Mouse (Mus musculus) neural tube, embryonic 14.5 days (tissue): ENCODE measurements at regions not wholly inside any gene's neighbourhood (a gene's known extent, or its start where the extent isn't known, plus 50 kb on each side); places are given as distances from the start of the nearest gene placed in this dataset.

Experiments
- ATAC-seq: fragments of 200-750 bp; cut with Nextera tagmentation; 2 replicates; pipeline ENCODE4 v1.8.0; 2017; ENCODE audit warnings: low read depth, mild to moderate bottlenecking, moderate TSS enrichment, moderate library complexity
- H3K27ac ChIP-seq: fragments of 300-500 bp; sonication (generic); 2 replicates; pipeline ENCODE4 v1.5.1; 2014; ENCODE audit warnings: low read depth, mild to moderate bottlenecking, control low read depth, low read length, moderate library complexity, mixed read lengths
- H3K27me3 ChIP-seq: fragments of 300-500 bp; sonication (generic); 2 replicates; pipeline ENCODE4 v1.6.1; 2014; ENCODE audit warnings: low read length; ENCODE audit not compliant: control insufficient read depth, insufficient read depth
- H3K36me3 ChIP-seq: fragments of 300-500 bp; sonication (generic); 2 replicates; pipeline ENCODE4 v1.6.1; 2014; ENCODE audit warnings: low read length, mixed read lengths; ENCODE audit not compliant: control insufficient read depth, insufficient read depth
- H3K4me1 ChIP-seq: fragments of 300-500 bp; sonication (generic); 2 replicates; pipeline ENCODE4 v1.6.1; 2014; ENCODE audit warnings: low read length; ENCODE audit not compliant: control insufficient read depth, insufficient read depth
- H3K4me2 ChIP-seq: fragments of 300-500 bp; sonication (generic); 2 replicates; pipeline ENCODE4 v1.6.1; 2014; ENCODE audit warnings: mild to moderate bottlenecking, low read depth, low read length, control low read depth
- H3K4me3 ChIP-seq: fragments of 300-500 bp; sonication (generic); 2 replicates; pipeline ENCODE4 v1.5.1; 2014; ENCODE audit warnings: low read depth, low read length, control low read depth, mixed read lengths
- H3K9ac ChIP-seq: fragments of 300-500 bp; sonication (generic); replicated peaks from 2 replicates; pipeline ENCODE4 v1.6.1; 2014; ENCODE audit warnings: low read depth, mild to moderate bottlenecking, control low read depth, low read length, mixed read lengths
- H3K9me3 ChIP-seq: fragments of 300-500 bp; sonication (generic); 2 replicates; pipeline ENCODE4 v1.6.1; 2016; ENCODE audit warnings: low read length; ENCODE audit not compliant: control insufficient read depth
- WGBS: fragments of 180-500 bp; shearing (Covaris S2); extraction: QIAGEN DNeasy Blood & Tissue Kit; methylation state at CpG from one replicate; pipeline ENCODE4 v1.1.7; 2014; 5-methylcytosine and 5-hydroxymethylcytosine counted together

GRCm38 (mm10) chr15:56139451-56139850 lies 1338.0 kb downstream of the Slc22a22 start:
- WGBS = 93% methylated on average over 3 of the region's 3 CpGs
- Histone ChIP-seq H3K27ac (no peak overlapping the region), H3K36me3 (no peaks in the 10 kb centered on the region), H3K4me3 (no peak overlapping the region), H3K9me3 (no peaks in the 10 kb centered on the region), H3K27me3 (no peaks in the 10 kb centered on the region), H3K9ac (no peak overlapping the region), H3K4me2 (no peak overlapping the region), H3K4me1 (no peaks in the 10 kb centered on the region)
- ATAC-seq = no peak

DNA sequence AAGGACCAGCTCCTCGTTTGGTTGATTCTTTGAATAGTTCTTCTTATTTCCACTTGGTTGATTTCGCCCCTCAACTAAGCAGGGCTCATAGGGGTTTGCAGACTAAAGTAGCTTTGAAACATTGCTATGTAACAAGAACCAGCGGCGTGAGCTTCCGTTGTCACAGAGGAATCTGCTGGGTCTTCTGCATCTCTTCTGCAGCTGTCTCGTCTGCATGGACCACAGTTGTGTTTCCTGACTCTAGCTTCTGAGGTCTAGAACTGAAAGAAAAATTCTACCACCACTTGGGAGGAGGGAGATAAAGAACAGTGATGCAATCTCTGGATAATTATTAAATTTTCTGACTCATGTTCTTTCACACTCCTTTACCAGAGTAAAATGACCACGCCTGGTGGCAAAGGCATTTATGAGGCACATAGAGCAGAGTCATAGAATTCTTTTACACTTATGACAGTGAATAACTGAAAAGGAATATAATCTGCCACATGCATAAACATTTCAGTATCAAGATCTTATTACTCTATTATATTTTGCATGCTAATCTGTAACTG lies 1340.9 kb downstream of the Slc22a22 start:
- Histone ChIP-seq H3K9me3 (no peaks in the 10 kb centered on the region), H3K9ac (no peak overlapping the region), H3K27me3 (no peaks in the 10 kb centered on the region), H3K4me3 (no peak overlapping the region), H3K36me3 (no peaks in the 10 kb centered on the region), H3K27ac (no peak overlapping the region), H3K4me1 (no peaks in the 10 kb centered on the region), H3K4me2 (no peak overlapping the region)
- no peak for ATAC-seq
- 75% methylated on average over 7 of the region's 7 CpGs for whole genome bisulfite sequencing

GRCm38 (mm10) chr15:56128029-56128428 lies 1349.4 kb downstream of the Slc22a22 start:
- ATAC-seq = no peak
- Histone ChIP-seq H3K27ac (no peak overlapping the region), H3K36me3 (no peaks in the 10 kb centered on the region), H3K4me3 (no peak overlapping the region), H3K9me3 (no peaks in the 10 kb centered on the region), H3K4me2 (no peak overlapping the region), H3K27me3 (no peaks in the 10 kb centered on the region), H3K9ac (no peak overlapping the region), H3K4me1 (no peaks in the 10 kb centered on the region)
- WGBS = 67% methylated on average over 1 of the region's 1 CpGs

- no peak for ATAC-seq
- no peaks in the 10 kb centered on the region for H3K36me3 ChIP-seq
- no peak overlapping the region for H3K4me3 ChIP-seq
- H3K4me1 ChIP-seq = no peaks in the 10 kb centered on the region
- no peak overlapping the region for H3K27ac ChIP-seq
- H3K9ac ChIP-seq = no peak overlapping the region
- H3K9me3 ChIP-seq = no peaks in the 10 kb centered on the region
- no peaks in the 10 kb centered on the region for H3K27me3 ChIP-seq
- H3K4me2 ChIP-seq = no peak overlapping the region
Observed at GRCm38 (mm10) chr15:56119287-56120065, 1357.9 kb downstream of the Slc22a22 start.

DNA sequence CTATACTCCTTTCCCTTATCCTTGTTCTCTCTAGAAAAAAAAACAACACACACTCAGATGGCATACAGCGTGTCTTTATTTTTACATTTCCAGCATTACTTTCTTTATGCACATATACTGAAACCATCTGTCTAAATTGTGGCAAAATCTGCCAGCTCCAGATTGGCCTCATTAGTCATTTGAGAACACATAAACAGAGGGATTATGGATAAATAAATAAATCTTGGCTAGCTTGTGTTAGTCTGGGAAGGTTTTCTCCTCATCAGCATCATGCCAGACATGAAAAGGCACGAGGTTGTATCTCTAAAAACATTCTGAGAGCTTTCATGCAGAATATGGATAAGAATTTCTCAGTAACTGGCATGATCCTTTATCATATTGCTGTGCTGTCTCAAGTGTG lies 1369.1 kb downstream of the Slc22a22 start:
- Histone ChIP-seq H3K27me3 (no peaks in the 10 kb centered on the region), H3K36me3 (no peaks in the 10 kb centered on the region), H3K4me3 (no peak overlapping the region), H3K9me3 (no peaks in the 10 kb centered on the region), H3K4me1 (no peaks in the 10 kb centered on the region), H3K27ac (no peak overlapping the region), H3K9ac (no peak overlapping the region), H3K4me2 (no peak overlapping the region)
- WGBS = 49% methylated on average over 2 of the region's 2 CpGs
- ATAC-seq = no peak

DNA sequence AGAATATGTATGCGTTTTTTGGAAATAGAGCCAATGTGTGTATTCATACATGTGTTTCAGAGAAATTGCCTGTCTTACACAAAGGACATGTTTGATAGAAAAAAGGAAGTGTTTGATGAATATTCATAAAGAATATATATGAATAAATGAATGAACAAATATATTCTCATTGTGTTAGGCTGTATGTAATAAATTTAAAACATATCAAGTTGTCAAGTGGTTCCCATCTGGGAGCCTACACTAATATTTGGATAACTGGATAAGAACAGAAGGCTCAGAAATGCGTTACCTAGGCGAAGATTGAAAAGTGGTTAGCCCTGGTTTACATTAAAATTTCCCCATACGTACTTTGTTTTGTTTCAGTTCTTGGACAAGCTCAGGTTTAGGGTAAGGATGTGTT lies 1369.7 kb downstream of the Slc22a22 start:
- Histone ChIP-seq H3K9ac (no peak overlapping the region), H3K27me3 (no peaks in the 10 kb centered on the region), H3K4me3 (no peak overlapping the region), H3K4me2 (no peak overlapping the region), H3K27ac (no peak overlapping the region), H3K4me1 (no peaks in the 10 kb centered on the region), H3K36me3 (no peaks in the 10 kb centered on the region), H3K9me3 (no peaks in the 10 kb centered on the region)
- 84% methylated on average over 4 of the region's 4 CpGs for WGBS
- no peak for ATAC-seq

DNA sequence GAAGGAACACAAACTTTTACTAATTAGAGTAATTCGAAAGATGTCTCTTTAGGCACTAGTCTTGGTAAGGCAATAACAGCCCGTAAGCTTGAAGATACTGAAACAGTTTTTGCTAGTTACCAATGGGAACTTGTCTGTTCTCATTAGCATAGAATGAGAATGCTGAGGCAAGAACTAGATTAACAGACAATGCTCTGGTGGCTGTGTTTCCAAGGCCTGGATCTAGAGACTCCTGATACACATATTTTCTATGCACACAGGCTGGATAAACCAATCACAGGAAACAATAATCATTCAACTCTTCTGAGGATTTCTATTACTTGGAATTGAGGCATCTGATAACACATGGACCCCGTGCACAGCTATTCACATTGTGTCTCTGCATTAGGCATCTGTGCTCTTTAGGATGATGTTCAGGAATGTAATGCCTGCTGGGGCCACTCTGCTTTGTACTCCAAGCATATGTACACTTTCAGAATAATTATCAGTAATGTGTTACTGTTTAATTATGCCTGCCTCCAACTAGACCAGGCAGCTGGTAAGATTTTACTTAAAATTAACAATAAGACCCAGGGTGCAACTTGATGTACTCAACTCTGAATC lies 1377.2 kb downstream of the Slc22a22 start:
- Histone ChIP-seq H3K27me3 (no peaks in the 10 kb centered on the region), H3K4me3 (no peak overlapping the region), H3K9me3 (no peaks in the 10 kb centered on the region), H3K36me3 (no peaks in the 10 kb centered on the region), H3K9ac (no peak overlapping the region), H3K4me2 (no peak overlapping the region), H3K27ac (no peak overlapping the region), H3K4me1 (no peaks in the 10 kb centered on the region)
- ATAC-seq = peak; percentile 66; the same call in 1 of the 2 replicates
- 79% methylated on average over 3 of the region's 3 CpGs for WGBS

DNA sequence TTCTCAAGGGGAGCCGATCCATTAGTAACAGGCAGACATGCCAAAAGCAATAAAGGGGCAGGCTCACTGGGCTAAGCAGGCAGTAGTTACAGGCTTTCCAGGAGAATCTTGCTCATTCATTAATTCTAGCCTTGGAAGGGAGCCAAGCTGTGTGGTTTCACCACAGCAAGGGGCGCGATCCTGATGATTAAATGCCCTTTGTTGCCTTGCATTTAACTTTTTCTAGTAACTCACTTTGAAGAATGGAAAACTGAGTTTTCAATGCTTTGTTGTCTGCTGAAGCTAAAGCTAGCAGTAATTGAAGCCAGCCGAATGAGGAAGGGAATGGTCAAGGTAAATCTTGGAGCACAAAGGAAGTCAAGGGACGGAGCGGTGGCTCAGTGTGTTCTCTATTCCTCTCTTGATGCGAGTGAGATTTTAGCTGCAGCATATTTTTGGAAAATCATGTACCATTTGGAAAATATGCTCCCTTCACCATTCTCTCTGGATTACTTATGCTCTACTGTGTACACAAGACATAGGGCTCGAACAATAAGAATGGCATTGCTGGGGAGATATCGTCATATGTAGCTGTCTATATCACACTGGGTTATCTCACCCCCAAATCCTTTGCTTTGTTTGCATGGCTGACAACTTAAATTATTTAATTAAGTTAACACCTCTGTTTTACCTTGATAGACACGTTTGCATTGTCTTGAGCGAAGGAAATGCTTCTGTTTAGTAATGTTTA lies 1399.4 kb downstream of the Slc22a22 start:
- H3K9me3 ChIP-seq = no peaks in the 10 kb centered on the region
- peaks cover 9% of the 10 kb centered on the region; the same call in 1 of the 2 replicates for H3K4me1 ChIP-seq
- no peaks in the 10 kb centered on the region for H3K36me3 ChIP-seq
- H3K4me3 ChIP-seq = no peak overlapping the region
- WGBS = 28% methylated on average over 11 of the region's 11 CpGs
- peak; percentile 96 for ATAC-seq
- H3K9ac ChIP-seq = peak overlapping the region; percentile 17
- no peaks in the 10 kb centered on the region for H3K27me3 ChIP-seq
- peak overlapping the region; percentile 41; the same call in 1 of the 2 replicates for H3K27ac ChIP-seq
- peak overlapping the region; percentile 37; the same call in 1 of the 2 replicates for H3K4me2 ChIP-seq

- peaks cover 9% of the 10 kb centered on the region; the same call in 1 of the 2 replicates for H3K4me1 ChIP-seq
- 19% methylated on average over 1 of the region's 1 CpGs for WGBS
- no peaks in the 10 kb centered on the region for H3K36me3 ChIP-seq
- no peaks in the 10 kb centered on the region for H3K27me3 ChIP-seq
- no peak overlapping the region for H3K9ac ChIP-seq
- ATAC-seq = peak; percentile 15; the same call in 1 of the 2 replicates
- H3K4me3 ChIP-seq = no peak overlapping the region
- H3K27ac ChIP-seq = no peak overlapping the region
- no peaks in the 10 kb centered on the region for H3K9me3 ChIP-seq
- no peak overlapping the region for H3K4me2 ChIP-seq
Observed at GRCm38 (mm10) chr15:56077081-56077480, 1400.3 kb downstream of the Slc22a22 start.
